Mouse (Mus musculus) limb, embryonic 11.5 days (tissue): Measurements from ENCODE around the gene Dusp5. TPM values are rescaled to one million over a fixed set of nuclear protein-coding genes. Genes with fewer than 3 reads are reported as not detected.
"Not testable (repeated sequence)": the region's sequence is repeated elsewhere in the genome, so short reads cannot be mapped to it uniquely, and the experiment has no call there.

ENCODE experiments used
- ATAC-seq: fragments of 200-750 bp; cut with Nextera tagmentation; 2 replicates; pipeline ENCODE4 v1.8.0; 2017; ENCODE audit warnings: low read depth; ENCODE audit not compliant: insufficient number of reproducible peaks, low FRiP score, low TSS enrichment
- DNase-seq: peaks from one replicate; pipeline ENCODE4 v3.0.0-alpha.2; 2015; ENCODE audit warnings: low spot score
- H3K27ac ChIP-seq: fragments of 300-500 bp; sonication (generic); replicated peaks from 2 replicates; pipeline ENCODE4 v1.5.1; 2014; ENCODE audit warnings: low read depth, mild to moderate bottlenecking, low read length
- H3K27me3 ChIP-seq: fragments of 300-500 bp; sonication (generic); 2 replicates; pipeline ENCODE4 v1.6.1; 2014; ENCODE audit warnings: mild to moderate bottlenecking, low read length, mixed read lengths; ENCODE audit not compliant: control insufficient read depth, insufficient read depth
- H3K36me3 ChIP-seq: fragments of 300-500 bp; sonication (generic); 2 replicates; pipeline ENCODE4 v1.6.1; 2014; ENCODE audit warnings: mild to moderate bottlenecking, low read length, moderate library complexity, mixed read lengths; ENCODE audit not compliant: control insufficient read depth, insufficient read depth
- H3K4me1 ChIP-seq: fragments of 300-500 bp; sonication (generic); 2 replicates; pipeline ENCODE4 v1.6.1; 2014; ENCODE audit warnings: low read length, mixed read lengths; ENCODE audit not compliant: control insufficient read depth, insufficient read depth
- H3K4me2 ChIP-seq: fragments of 300-500 bp; sonication (generic); 2 replicates; pipeline ENCODE4 v1.6.1; 2014; ENCODE audit warnings: low read depth, mild to moderate bottlenecking, moderate library complexity; ENCODE audit not compliant: severe bottlenecking
- H3K4me3 ChIP-seq: fragments of 300-500 bp; sonication (generic); 2 replicates; pipeline ENCODE4 v1.5.1; 2014; ENCODE audit warnings: low read depth, low read length
- H3K9ac ChIP-seq: fragments of 300-500 bp; sonication (generic); 2 replicates; pipeline ENCODE4 v1.6.1; 2014; ENCODE audit warnings: mild to moderate bottlenecking, low read length
- H3K9me3 ChIP-seq: fragments of 300-500 bp; sonication (generic); 2 replicates; pipeline ENCODE4 v1.6.1; 2016; ENCODE audit warnings: low read length; ENCODE audit not compliant: control insufficient read depth
- WGBS: fragments of 180-500 bp; shearing (Covaris S2); extraction: QIAGEN DNeasy Blood & Tissue Kit; methylation state at CpG from one replicate; pipeline ENCODE4 v1.1.7; 2014; 5-methylcytosine and 5-hydroxymethylcytosine counted together
- polyA plus RNA-seq: library from polyadenylated mRNA; unstranded; fragments of >200 nt; fragmentation: Nextera tagmentation; extraction: Ambion mirVana; gene quantifications from 2 replicates; pipeline ENCODE4 v1.2.1, GENCODE M21; 2014

Gene Dusp5
- polyA plus RNA-seq, 1 experiment from 2014 or later = 3.5 TPM

- no peak for ATAC-seq
- no peak overlapping the region for H3K4me2 ChIP-seq
- DNase-seq = no peak
- H3K36me3 ChIP-seq = no peaks in the 10 kb centered on the region
- H3K27me3 ChIP-seq = no peaks in the 10 kb centered on the region
- no peak overlapping the region for H3K27ac ChIP-seq
- H3K9me3 ChIP-seq = no peaks in the 10 kb centered on the region
- H3K9ac ChIP-seq = no peak overlapping the region
- H3K4me1 ChIP-seq = no peaks in the 10 kb centered on the region
- no peak overlapping the region for H3K4me3 ChIP-seq
- 72% methylated on average over 4 of the region's 4 CpGs for WGBS
Observed at GRCm38 (mm10) chr19:53492528-53492927, 36.4 kb upstream of the Dusp5 start.

- 78% methylated on average over 5 of the region's 5 CpGs for WGBS
- no peaks in the 10 kb centered on the region for H3K27me3 ChIP-seq
- H3K27ac ChIP-seq = no peak overlapping the region
- H3K9ac ChIP-seq = no peak overlapping the region
- H3K4me3 ChIP-seq = no peak overlapping the region
- DNase-seq (no peak), ATAC-seq (no peak)
- no peaks in the 10 kb centered on the region for H3K9me3 ChIP-seq
- H3K4me1 ChIP-seq = no peaks in the 10 kb centered on the region
- no peaks in the 10 kb centered on the region for H3K36me3 ChIP-seq
- no peak overlapping the region for H3K4me2 ChIP-seq
Observed at GRCm38 (mm10) chr19:53493866-53494265, 35.0 kb upstream of the Dusp5 start.

GRCm38 (mm10) chr19:53497910-53498309, 31.0 kb upstream of the Dusp5 start:
- H3K36me3 ChIP-seq = no peaks in the 10 kb centered on the region
- H3K4me2 ChIP-seq = no peak overlapping the region
- WGBS = 72% methylated on average over 3 of the region's 3 CpGs
- H3K27me3 ChIP-seq = no peaks in the 10 kb centered on the region
- DNase-seq (no peak), ATAC-seq (no peak)
- no peak overlapping the region for H3K9ac ChIP-seq
- H3K4me1 ChIP-seq = no peaks in the 10 kb centered on the region
- H3K9me3 ChIP-seq = no peaks in the 10 kb centered on the region
- H3K27ac ChIP-seq = no peak overlapping the region
- no peak overlapping the region for H3K4me3 ChIP-seq

GRCm38 (mm10) chr19:53499049-53499448, 29.9 kb upstream of the Dusp5 start:
- Histone ChIP-seq H3K4me3 (no peak overlapping the region), H3K27ac (no peak overlapping the region), H3K4me1 (no peaks in the 10 kb centered on the region), H3K9me3 (no peaks in the 10 kb centered on the region), H3K27me3 (no peaks in the 10 kb centered on the region), H3K9ac (no peak overlapping the region), H3K36me3 (no peaks in the 10 kb centered on the region), H3K4me2 (no peak overlapping the region)
- 85% methylated on average over 8 of the region's 8 CpGs for WGBS
- ATAC-seq = no peak
- DNase-seq = no peak

- WGBS = 74% methylated on average over 4 of the region's 4 CpGs
- DNase-seq (no peak), ATAC-seq (no peak)
- H3K4me1 ChIP-seq = no peaks in the 10 kb centered on the region
- H3K9me3 ChIP-seq = no peaks in the 10 kb centered on the region
- no peaks in the 10 kb centered on the region for H3K36me3 ChIP-seq
- H3K27ac ChIP-seq = no peak overlapping the region
- no peaks in the 10 kb centered on the region for H3K27me3 ChIP-seq
- no peak overlapping the region for H3K4me2 ChIP-seq
- no peak overlapping the region for H3K9ac ChIP-seq
- no peak overlapping the region for H3K4me3 ChIP-seq
Observed at GRCm38 (mm10) chr19:53499451-53499940, 29.4 kb upstream of the Dusp5 start.

GRCm38 (mm10) chr19:53500298-53501006, 28.5 kb upstream of the Dusp5 start:
- WGBS = 78% methylated on average over 25 of the region's 25 CpGs
- no peaks in the 10 kb centered on the region for H3K4me1 ChIP-seq
- H3K36me3 ChIP-seq = no peaks in the 10 kb centered on the region
- no peak overlapping the region for H3K4me2 ChIP-seq
- DNase-seq = no peak
- no peaks in the 10 kb centered on the region for H3K9me3 ChIP-seq
- no peak for ATAC-seq
- H3K27ac ChIP-seq = no peak overlapping the region
- H3K9ac ChIP-seq = no peak overlapping the region
- no peak overlapping the region for H3K4me3 ChIP-seq
- no peaks in the 10 kb centered on the region for H3K27me3 ChIP-seq

GRCm38 (mm10) chr19:53501239-53501638, 27.7 kb upstream of the Dusp5 start:
- not testable (repeated sequence) for ATAC-seq, H3K4me2 ChIP-seq, H3K9me3 ChIP-seq, H3K4me3 ChIP-seq, H3K9ac ChIP-seq, H3K4me1 ChIP-seq, H3K27ac ChIP-seq, H3K36me3 ChIP-seq, H3K27me3 ChIP-seq, DNase-seq
- WGBS = 90% methylated on average over 7 of the region's 7 CpGs

GRCm38 (mm10) chr19:53501765-53502164, 27.1 kb upstream of the Dusp5 start:
- no peak overlapping the region for H3K4me3 ChIP-seq
- ATAC-seq = no peak
- WGBS = 88% methylated on average over 2 of the region's 2 CpGs

GRCm38 (mm10) chr19:53502891-53503371, 26.0 kb upstream of the Dusp5 start:
- no peak overlapping the region for H3K9ac ChIP-seq

More at GRCm38 (mm10) chr19:53501765-53502164, 27.1 kb upstream of the Dusp5 start:
- H3K36me3 ChIP-seq = no peaks in the 10 kb centered on the region
- no peak for DNase-seq
- no peaks in the 10 kb centered on the region for H3K4me1 ChIP-seq
- no peak overlapping the region for H3K4me2 ChIP-seq
- H3K9ac ChIP-seq = no peak overlapping the region
- no peaks in the 10 kb centered on the region for H3K9me3 ChIP-seq
- no peaks in the 10 kb centered on the region for H3K27me3 ChIP-seq
- H3K27ac ChIP-seq = no peak overlapping the region

More at GRCm38 (mm10) chr19:53502891-53503371, 26.0 kb upstream of the Dusp5 start:
- H3K4me1 ChIP-seq = no peaks in the 10 kb centered on the region
- H3K27ac ChIP-seq = no peak overlapping the region
- 62% methylated on average over 9 of the region's 9 CpGs for WGBS
- ATAC-seq (no peak), DNase-seq (no peak)
- no peak overlapping the region for H3K4me3 ChIP-seq
- no peaks in the 10 kb centered on the region for H3K9me3 ChIP-seq
- H3K4me2 ChIP-seq = no peak overlapping the region
- no peaks in the 10 kb centered on the region for H3K36me3 ChIP-seq
- H3K27me3 ChIP-seq = no peaks in the 10 kb centered on the region
